Mouse (Mus musculus): Measurements from ENCODE around the gene Galnt6. TPM values are rescaled to one million over a fixed set of nuclear protein-coding genes. Genes with fewer than 3 reads are reported as not detected.

Gene Galnt6
- total and polyA plus RNA-seq, 2 experiments from 2014 or later = 0.34 to 0.37 TPM

GRCm38 (mm10) chr15:100761419-100762185, 32.4 kb upstream of the Galnt6 start, which contains the start of gene Slc4a8:
Gene Slc4a8 (plus strand): TSS chr15:100761747.
- Histone ChIP-seq H3K27ac (peak within 1 kb of the TSS; percentile 92), H3K27me3 (ENCODE audit: insufficient read depth, low read length) (no peaks in the 10 kb centered on the region), H3K36me3 (ENCODE audit: insufficient read depth, low read length) (no peaks in the 10 kb centered on the region), H3K9ac (replicated peaks; ENCODE audit: low read length) (peak within 1 kb of the TSS; percentile 78), H3K4me1 (ENCODE audit: insufficient read depth, low read length) (peaks cover 7% of the 10 kb centered on the region; the same call in 1 of the 2 replicates), H3K9me3 (ENCODE audit: low read length) (no peaks in the 10 kb centered on the region), H3K4me3 (ENCODE audit: low read length) (peak within 1 kb of the TSS; percentile 75), H3K4me2 (ENCODE audit: low read depth, low read length) (peak within 1 kb of the TSS; percentile 78)
- WGBS = under 1% methylated on average over 63 of the region's 64 CpGs
- peak; percentile 78 for TF ChIP-seq CTCF (IDR thresholded peaks at IDR 0.05; ENCODE audit: low read depth)
- ATAC-seq (peak; percentile 96), DNase-seq (ENCODE audit: low spot score) (peak; percentile 97)

DNA sequence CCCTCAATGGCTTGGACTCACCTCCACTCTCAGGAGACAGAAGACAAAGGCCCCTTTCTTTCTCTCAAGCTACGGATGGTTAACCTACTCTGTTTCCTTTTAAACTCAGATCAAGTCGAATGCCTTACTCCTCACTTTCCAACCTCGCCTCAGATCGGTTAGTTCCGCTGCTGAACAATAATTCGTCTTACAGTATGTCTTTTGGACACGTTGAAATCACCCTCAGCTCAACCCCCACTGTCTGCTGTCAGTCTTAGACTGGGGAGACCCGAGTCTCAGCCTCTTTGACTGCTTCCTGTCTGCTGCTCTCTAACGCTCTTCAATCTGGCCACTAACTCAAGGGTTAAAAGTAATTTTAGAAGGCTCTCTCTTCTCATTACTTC, 31.9 kb upstream of the Galnt6 start:
- ATAC-seq = peak; percentile 56
- Histone ChIP-seq H3K36me3 (ENCODE audit: insufficient read depth, low read length) (no peaks in the 10 kb centered on the region), H3K4me1 (ENCODE audit: insufficient read depth, low read length) (peaks cover 7% of the 10 kb centered on the region; the same call in 1 of the 2 replicates), H3K9ac (replicated peaks; ENCODE audit: low read length) (peak overlapping the region; percentile 78), H3K9me3 (ENCODE audit: low read length) (no peaks in the 10 kb centered on the region), H3K4me3 (ENCODE audit: low read length) (peak overlapping the region; percentile 75), H3K27ac (peak overlapping the region; percentile 92), H3K27me3 (ENCODE audit: insufficient read depth, low read length) (no peaks in the 10 kb centered on the region), H3K4me2 (ENCODE audit: low read depth, low read length) (peak overlapping the region; percentile 78)
- 5% methylated on average over 9 of the region's 9 CpGs for WGBS
- DNase-seq (ENCODE audit: low spot score) = no peak
- no peak for TF ChIP-seq CTCF (IDR thresholded peaks at IDR 0.05; ENCODE audit: low read depth)

- no peak for DNase-seq (ENCODE audit: low spot score)
- no peaks in the 10 kb centered on the region for H3K9me3 ChIP-seq (ENCODE audit: low read length)
- no peak for ATAC-seq
These were observed 30.1 kb upstream of the Galnt6 start for GRCm38 (mm10) chr15:100759286-100759685.

DNA sequence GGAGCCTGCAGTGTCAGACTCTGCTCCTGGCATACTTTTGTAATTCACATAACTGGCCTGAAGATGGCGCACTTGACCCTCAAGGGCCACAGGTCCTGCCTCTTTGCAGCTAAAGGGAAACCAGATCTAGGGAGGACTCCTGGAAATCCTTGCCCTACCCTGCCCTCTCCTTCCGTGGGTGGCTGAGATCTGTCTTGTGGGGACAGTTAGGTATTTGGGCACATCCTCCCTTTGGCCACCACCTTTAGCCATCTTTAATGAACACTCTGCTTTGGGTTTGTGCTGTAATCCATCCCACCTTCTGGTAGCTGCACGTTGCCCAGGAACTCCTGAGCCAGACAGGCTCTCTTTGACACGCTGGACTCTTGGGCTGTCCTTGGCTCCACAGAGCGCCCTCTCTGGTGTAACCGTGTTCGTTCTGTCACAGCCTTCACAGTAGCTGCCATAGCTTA, 28.4 kb upstream of the Galnt6 start:
- whole genome bisulfite sequencing = 3% methylated on average over 7 of the region's 7 CpGs
- Histone ChIP-seq H3K36me3 (ENCODE audit: insufficient read depth, low read length) (no peaks in the 10 kb centered on the region), H3K4me1 (ENCODE audit: insufficient read depth, low read length) (peaks cover 4% of the 10 kb centered on the region; the same call in 1 of the 2 replicates), H3K4me3 (ENCODE audit: low read length) (no peak overlapping the region), H3K27ac (no peak overlapping the region), H3K4me2 (ENCODE audit: low read depth, low read length) (0 out of 2 replicates have a peak overlapping the region, but pooled peaks have one; percentile 18), H3K9ac (replicated peaks; ENCODE audit: low read length) (no peak overlapping the region), H3K9me3 (ENCODE audit: low read length) (no peaks in the 10 kb centered on the region), H3K27me3 (ENCODE audit: insufficient read depth, low read length) (no peaks in the 10 kb centered on the region)
- DNase-seq (ENCODE audit: low spot score) (peak; percentile 84), ATAC-seq (no peak)
- peak; percentile 84 for TF ChIP-seq CTCF (IDR thresholded peaks at IDR 0.05; ENCODE audit: low read depth)

More at GRCm38 (mm10) chr15:100759286-100759685, 30.1 kb upstream of the Galnt6 start:
- no peaks in the 10 kb centered on the region for H3K36me3 ChIP-seq (ENCODE audit: insufficient read depth, low read length)
- no peak overlapping the region for H3K9ac ChIP-seq (replicated peaks; ENCODE audit: low read length)
- no peak overlapping the region for H3K4me3 ChIP-seq (ENCODE audit: low read length)
- no peak overlapping the region for H3K4me2 ChIP-seq (ENCODE audit: low read depth, low read length)
- no peaks in the 10 kb centered on the region for H3K27me3 ChIP-seq (ENCODE audit: insufficient read depth, low read length)
- peaks cover 7% of the 10 kb centered on the region; the same call in 1 of the 2 replicates for H3K4me1 ChIP-seq (ENCODE audit: insufficient read depth, low read length)
- 85% methylated on average over 10 of the region's 10 CpGs for WGBS
- no peak overlapping the region for H3K27ac ChIP-seq
- TF ChIP-seq CTCF (IDR thresholded peaks at IDR 0.05; ENCODE audit: low read depth) = no peak

DNA sequence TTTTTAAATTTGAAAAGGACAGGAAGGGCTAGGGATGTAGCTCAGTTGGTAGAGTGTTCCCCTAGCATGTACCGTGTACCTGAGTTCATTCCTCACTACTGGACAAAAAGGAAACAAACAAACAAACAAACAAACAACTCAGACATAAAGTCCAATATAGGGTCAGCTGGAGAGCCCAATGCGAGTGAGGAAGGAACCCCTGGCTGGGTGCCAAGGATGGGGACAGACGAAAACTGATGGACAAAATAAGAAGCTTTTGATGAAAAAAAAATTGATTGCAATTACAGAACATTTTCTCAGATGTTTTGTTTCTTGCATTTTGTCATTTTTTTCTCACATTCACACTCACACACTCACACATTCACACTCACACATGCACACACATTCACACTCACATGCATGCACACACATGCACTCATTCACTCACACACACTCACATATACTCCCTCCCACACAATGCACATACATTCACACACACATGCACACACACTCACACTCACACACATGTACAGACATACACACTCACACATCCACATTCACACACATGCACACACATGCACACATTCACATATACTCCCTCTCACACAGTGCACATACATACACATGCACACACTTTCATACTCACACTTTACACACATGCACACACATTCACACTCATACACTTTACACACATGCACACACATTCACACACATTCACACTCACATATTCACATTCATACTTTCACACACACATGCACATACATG, 26.9 kb upstream of the Galnt6 start:
- Histone ChIP-seq H3K27ac (no peak overlapping the region), H3K4me2 (ENCODE audit: low read depth, low read length) (no peak overlapping the region), H3K36me3 (ENCODE audit: insufficient read depth, low read length) (no peaks in the 10 kb centered on the region), H3K4me1 (ENCODE audit: insufficient read depth, low read length) (peaks cover 3% of the 10 kb centered on the region; the same call in 1 of the 2 replicates), H3K9me3 (ENCODE audit: low read length) (no peaks in the 10 kb centered on the region), H3K9ac (replicated peaks; ENCODE audit: low read length) (no peak overlapping the region), H3K4me3 (ENCODE audit: low read length) (no peak overlapping the region), H3K27me3 (ENCODE audit: insufficient read depth, low read length) (no peaks in the 10 kb centered on the region)
- no peak for TF ChIP-seq CTCF (IDR thresholded peaks at IDR 0.05; ENCODE audit: low read depth)
- WGBS = 58% methylated on average over 3 of the region's 3 CpGs
- no peak for DNase-seq (ENCODE audit: low spot score)
- no peak for ATAC-seq

DNA sequence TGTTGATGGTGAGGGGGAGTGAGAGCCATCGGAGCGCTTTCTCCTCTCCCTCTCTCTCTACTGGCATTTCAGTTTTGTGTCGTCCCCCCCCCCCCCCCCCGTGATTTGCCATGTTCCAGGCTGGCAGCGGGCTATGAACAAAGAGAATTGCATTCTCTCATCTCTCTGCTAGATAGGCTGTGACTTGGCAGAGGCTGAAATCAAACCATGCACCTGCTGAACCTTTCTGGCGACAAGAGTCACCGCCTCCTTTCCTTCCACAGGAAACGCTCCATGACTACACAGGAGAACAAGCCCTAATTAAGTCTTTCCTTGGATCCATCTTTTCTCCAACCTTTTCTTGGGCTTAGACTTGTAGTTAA, 26.3 kb upstream of the Galnt6 start:
- ATAC-seq (no peak), DNase-seq (ENCODE audit: low spot score) (no peak)
- H3K36me3 ChIP-seq (ENCODE audit: insufficient read depth, low read length) = no peaks in the 10 kb centered on the region
- no peaks in the 10 kb centered on the region for H3K27me3 ChIP-seq (ENCODE audit: insufficient read depth, low read length)
- whole genome bisulfite sequencing = 49% methylated on average over 6 of the region's 8 CpGs
- no peaks in the 10 kb centered on the region for H3K9me3 ChIP-seq (ENCODE audit: low read length)
- no peaks in the 10 kb centered on the region for H3K4me1 ChIP-seq (ENCODE audit: insufficient read depth, low read length)
- no peak for TF ChIP-seq CTCF (IDR thresholded peaks at IDR 0.05; ENCODE audit: low read depth)
- H3K4me2 ChIP-seq (ENCODE audit: low read depth, low read length) = peak overlapping the region; percentile 34
- H3K27ac ChIP-seq = no peak overlapping the region
- no peak overlapping the region for H3K9ac ChIP-seq (replicated peaks; ENCODE audit: low read length)
- H3K4me3 ChIP-seq (ENCODE audit: low read length) = no peak overlapping the region

Measured in hindbrain, postnatal 0 days (tissue).